Mouse (Mus musculus): Measurements from ENCODE around the gene Ppip5k1. TPM values are rescaled to one million over a fixed set of nuclear protein-coding genes. Genes with fewer than 3 reads are reported as not detected.
A peak's percentile ranks its signal among the peaks of the same experiment; 100 is the strongest.

Gene Ppip5k1
- polyA plus RNA-seq, 1 experiment from 2014 or later = 15.3 TPM

- Histone ChIP-seq H3K27me3 (replicated peaks; ENCODE audit: control insufficient read depth, insufficient read depth, low read length) (0 out of 2 replicates have a peak, but pooled peaks cover 6% of the 10 kb centered on the region), H3K4me3 (ENCODE audit: low read depth, low read length) (no peak overlapping the region), H3K4me2 (ENCODE audit: low read length) (no peak overlapping the region), H3K9me3 (ENCODE audit: control insufficient read depth, low read length) (no peaks in the 10 kb centered on the region), H3K27ac (ENCODE audit: low read depth) (no peak overlapping the region), H3K36me3 (ENCODE audit: control insufficient read depth, insufficient read depth, low read length) (no peaks in the 10 kb centered on the region), H3K9ac (ENCODE audit: low read length) (no peak overlapping the region), H3K4me1 (replicated peaks; ENCODE audit: control insufficient read depth, insufficient read depth, low read length) (no peaks in the 10 kb centered on the region)
- WGBS = 79% methylated on average over 3 of the region's 3 CpGs
- no peak for DNase-seq (ENCODE audit: low spot score)
- ATAC-seq (replicated peaks; ENCODE audit: low FRiP score, low TSS enrichment, low read depth) = no peak
Measured at GRCm38 (mm10) chr2:121363656-121364055, 8.5 kb upstream of the Ppip5k1 start.

DNA sequence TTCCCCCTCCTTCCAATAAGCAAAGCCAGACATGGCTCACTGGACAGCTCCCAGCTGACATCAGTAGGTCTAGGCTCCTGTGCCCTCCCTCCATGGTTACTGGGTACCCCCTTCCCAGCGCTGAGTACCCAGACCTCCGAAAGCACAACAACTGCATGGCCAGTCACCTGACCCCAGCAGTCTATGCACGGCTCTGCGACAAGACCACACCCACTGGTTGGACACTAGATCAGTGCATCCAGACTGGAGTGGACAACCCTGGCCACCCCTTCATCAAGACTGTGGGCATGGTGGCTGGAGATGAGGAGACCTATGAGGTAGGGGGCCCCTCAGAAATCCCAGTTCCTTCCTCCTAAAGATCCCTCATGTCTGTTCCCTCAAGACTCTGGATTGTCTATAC, 4.3 kb upstream of the Ppip5k1 start:
- WGBS = 59% methylated on average over 4 of the region's 4 CpGs
- Histone ChIP-seq H3K36me3 (ENCODE audit: control insufficient read depth, insufficient read depth, low read length) (no peaks in the 10 kb centered on the region), H3K27ac (ENCODE audit: low read depth) (no peak overlapping the region), H3K9me3 (ENCODE audit: control insufficient read depth, low read length) (no peaks in the 10 kb centered on the region), H3K9ac (ENCODE audit: low read length) (no peak overlapping the region), H3K4me2 (ENCODE audit: low read length) (no peak overlapping the region), H3K4me3 (ENCODE audit: low read depth, low read length) (no peak overlapping the region), H3K4me1 (replicated peaks; ENCODE audit: control insufficient read depth, insufficient read depth, low read length) (0 out of 2 replicates have a peak, but pooled peaks cover under 1% of the 10 kb centered on the region), H3K27me3 (replicated peaks; ENCODE audit: control insufficient read depth, insufficient read depth, low read length) (0 out of 2 replicates have a peak, but pooled peaks cover 6% of the 10 kb centered on the region)
- ATAC-seq (replicated peaks; ENCODE audit: low FRiP score, low TSS enrichment, low read depth) (no peak), DNase-seq (ENCODE audit: low spot score) (no peak)

GRCm38 (mm10) chr2:121358381-121358780, 3.2 kb upstream of the Ppip5k1 start:
- H3K4me2 ChIP-seq (ENCODE audit: low read length) = peak overlapping the region; percentile 49
- H3K36me3 ChIP-seq (ENCODE audit: control insufficient read depth, insufficient read depth, low read length) = no peaks in the 10 kb centered on the region
- H3K4me3 ChIP-seq (ENCODE audit: low read depth, low read length) = peak overlapping the region; percentile 18
- 0 out of 2 replicates have a peak, but pooled peaks cover 5% of the 10 kb centered on the region for H3K4me1 ChIP-seq (replicated peaks; ENCODE audit: control insufficient read depth, insufficient read depth, low read length)
- DNase-seq (ENCODE audit: low spot score) = peak; percentile 81
- peak; percentile 54; the same call in 1 of the 2 replicates for ATAC-seq (replicated peaks; ENCODE audit: low FRiP score, low TSS enrichment, low read depth)
- WGBS = under 1% methylated on average over 16 of the region's 16 CpGs
- H3K9ac ChIP-seq (ENCODE audit: low read length) = no peak overlapping the region
- H3K9me3 ChIP-seq (ENCODE audit: control insufficient read depth, low read length) = no peaks in the 10 kb centered on the region
- peak overlapping the region; percentile 51; the same call in 1 of the 2 replicates for H3K27ac ChIP-seq (ENCODE audit: low read depth)
- H3K27me3 ChIP-seq (replicated peaks; ENCODE audit: control insufficient read depth, insufficient read depth, low read length) = 0 out of 2 replicates have a peak, but pooled peaks cover 6% of the 10 kb centered on the region

DNA sequence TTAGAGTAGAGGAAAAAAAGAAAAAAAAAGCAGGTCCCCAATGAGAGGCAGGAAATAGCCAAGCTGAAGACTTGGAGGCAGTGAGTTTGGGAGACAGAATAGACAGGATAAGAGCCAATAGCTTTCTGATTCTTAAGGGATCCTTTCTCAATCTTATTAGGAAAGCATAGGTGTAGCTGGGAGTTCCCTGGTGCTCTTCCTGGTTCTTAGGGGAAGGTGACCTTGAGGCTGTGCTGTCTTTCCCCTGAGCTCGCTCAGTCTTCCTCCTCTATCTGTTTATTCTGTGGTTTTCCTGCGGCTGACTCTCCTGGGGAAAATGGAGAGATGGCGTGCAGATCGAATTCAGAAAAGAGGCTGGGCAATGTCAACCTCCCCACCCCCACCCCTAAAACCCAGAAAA, 2.8 kb upstream of the Ppip5k1 start:
- ATAC-seq (replicated peaks; ENCODE audit: low FRiP score, low TSS enrichment, low read depth) = no peak
- no peaks in the 10 kb centered on the region for H3K36me3 ChIP-seq (ENCODE audit: control insufficient read depth, insufficient read depth, low read length)
- H3K4me2 ChIP-seq (ENCODE audit: low read length) = peak overlapping the region; percentile 49
- H3K27me3 ChIP-seq (replicated peaks; ENCODE audit: control insufficient read depth, insufficient read depth, low read length) = 0 out of 2 replicates have a peak, but pooled peaks cover 6% of the 10 kb centered on the region
- no peak overlapping the region for H3K9ac ChIP-seq (ENCODE audit: low read length)
- H3K9me3 ChIP-seq (ENCODE audit: control insufficient read depth, low read length) = no peaks in the 10 kb centered on the region
- 0 out of 2 replicates have a peak, but pooled peaks cover 5% of the 10 kb centered on the region for H3K4me1 ChIP-seq (replicated peaks; ENCODE audit: control insufficient read depth, insufficient read depth, low read length)
- H3K4me3 ChIP-seq (ENCODE audit: low read depth, low read length) = peak overlapping the region; percentile 18
- 0% methylated on average over 4 of the region's 4 CpGs for WGBS
- DNase-seq (ENCODE audit: low spot score) = no peak
- peak overlapping the region; percentile 51 for H3K27ac ChIP-seq (ENCODE audit: low read depth)

DNA sequence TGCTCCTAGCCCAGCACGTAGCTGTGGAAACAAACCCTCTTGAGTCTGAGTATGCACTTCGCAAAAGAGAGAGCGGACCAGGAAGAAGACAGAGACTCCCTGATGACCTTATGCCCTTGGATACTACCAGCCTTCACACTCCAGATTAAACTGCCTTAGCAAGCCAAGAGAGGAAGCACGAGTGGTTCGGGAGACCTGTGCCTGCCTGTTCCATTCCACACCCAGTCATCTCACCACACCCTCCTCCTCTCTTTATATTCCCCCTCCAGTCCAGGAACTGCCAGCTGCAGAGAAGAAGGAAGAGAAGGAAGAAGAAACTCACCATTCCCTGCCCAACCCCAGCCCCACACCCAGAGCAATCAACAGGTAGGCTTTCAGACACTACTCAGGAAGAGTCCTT, 2.3 kb upstream of the Ppip5k1 start, which contains the start of gene Ckmt1:
Gene Ckmt1 (plus strand): TSS at position 221 of the 400 bp plus-strand sequence.
- Histone ChIP-seq H3K27me3 (replicated peaks; ENCODE audit: control insufficient read depth, insufficient read depth, low read length) (0 out of 2 replicates have a peak, but pooled peaks cover 6% of the 10 kb centered on the region), H3K4me1 (replicated peaks; ENCODE audit: control insufficient read depth, insufficient read depth, low read length) (0 out of 2 replicates have a peak, but pooled peaks cover 5% of the 10 kb centered on the region), H3K4me3 (ENCODE audit: low read depth, low read length) (peak within 1 kb of the TSS; percentile 18), H3K9ac (ENCODE audit: low read length) (no peak within 1 kb of the TSS), H3K36me3 (ENCODE audit: control insufficient read depth, insufficient read depth, low read length) (no peaks in the 10 kb centered on the region), H3K9me3 (ENCODE audit: control insufficient read depth, low read length) (no peaks in the 10 kb centered on the region), H3K27ac (ENCODE audit: low read depth) (peak within 1 kb of the TSS; percentile 51), H3K4me2 (ENCODE audit: low read length) (peak within 1 kb of the TSS; percentile 49)
- DNase-seq (ENCODE audit: low spot score) (no peak), ATAC-seq (replicated peaks; ENCODE audit: low FRiP score, low TSS enrichment, low read depth) (no peak)
- 41% methylated on average over 5 of the region's 5 CpGs for WGBS

GRCm38 (mm10) chr2:121354378-121354777, 818 bp downstream of the Ppip5k1 start:
- peak overlapping the region; percentile 51; the same call in 1 of the 2 replicates for H3K27ac ChIP-seq (ENCODE audit: low read depth)

GRCm38 (mm10) chr2:121353156-121353555, 2.0 kb downstream of the Ppip5k1 start:
- 71% methylated on average over 8 of the region's 8 CpGs for WGBS
- H3K4me2 ChIP-seq (ENCODE audit: low read length) = no peak overlapping the region
- no peaks in the 10 kb centered on the region for H3K36me3 ChIP-seq (ENCODE audit: control insufficient read depth, insufficient read depth, low read length)
- ATAC-seq (replicated peaks; ENCODE audit: low FRiP score, low TSS enrichment, low read depth) = no peak
- H3K27me3 ChIP-seq (replicated peaks; ENCODE audit: control insufficient read depth, insufficient read depth, low read length) = no peaks in the 10 kb centered on the region
- H3K4me1 ChIP-seq (replicated peaks; ENCODE audit: control insufficient read depth, insufficient read depth, low read length) = 0 out of 2 replicates have a peak, but pooled peaks cover 5% of the 10 kb centered on the region
- no peak overlapping the region for H3K27ac ChIP-seq (ENCODE audit: low read depth)
- DNase-seq (ENCODE audit: low spot score) = no peak
- no peak overlapping the region for H3K4me3 ChIP-seq (ENCODE audit: low read depth, low read length)
- H3K9ac ChIP-seq (ENCODE audit: low read length) = no peak overlapping the region
- H3K9me3 ChIP-seq (ENCODE audit: control insufficient read depth, low read length) = no peaks in the 10 kb centered on the region

More at GRCm38 (mm10) chr2:121354378-121354777, 818 bp downstream of the Ppip5k1 start:
- H3K36me3 ChIP-seq (ENCODE audit: control insufficient read depth, insufficient read depth, low read length) = no peaks in the 10 kb centered on the region
- H3K4me2 ChIP-seq (ENCODE audit: low read length) = peak overlapping the region; percentile 86
- 0 out of 2 replicates have a peak, but pooled peaks cover 4% of the 10 kb centered on the region for H3K27me3 ChIP-seq (replicated peaks; ENCODE audit: control insufficient read depth, insufficient read depth, low read length)
- H3K9ac ChIP-seq (ENCODE audit: low read length) = peak overlapping the region; percentile 57
- no peak for ATAC-seq (replicated peaks; ENCODE audit: low FRiP score, low TSS enrichment, low read depth)
- H3K4me1 ChIP-seq (replicated peaks; ENCODE audit: control insufficient read depth, insufficient read depth, low read length) = 0 out of 2 replicates have a peak, but pooled peaks cover 5% of the 10 kb centered on the region
- 5% methylated on average over 6 of the region's 6 CpGs for WGBS
- DNase-seq (ENCODE audit: low spot score) = no peak
- peak overlapping the region; percentile 58 for H3K4me3 ChIP-seq (ENCODE audit: low read depth, low read length)
- H3K9me3 ChIP-seq (ENCODE audit: control insufficient read depth, low read length) = no peaks in the 10 kb centered on the region

GRCm38 (mm10) chr2:121339057-121339456, 16.1 kb downstream of the Ppip5k1 start:
- Histone ChIP-seq H3K9ac (ENCODE audit: low read length) (no peak overlapping the region), H3K27ac (ENCODE audit: low read depth) (no peak overlapping the region), H3K9me3 (ENCODE audit: control insufficient read depth, low read length) (0 out of 2 replicates have a peak, but pooled peaks cover 4% of the 10 kb centered on the region), H3K27me3 (replicated peaks; ENCODE audit: control insufficient read depth, insufficient read depth, low read length) (no peaks in the 10 kb centered on the region), H3K4me2 (ENCODE audit: low read length) (no peak overlapping the region), H3K4me3 (ENCODE audit: low read depth, low read length) (no peak overlapping the region), H3K4me1 (replicated peaks; ENCODE audit: control insufficient read depth, insufficient read depth, low read length) (no peaks in the 10 kb centered on the region), H3K36me3 (ENCODE audit: control insufficient read depth, insufficient read depth, low read length) (0 out of 2 replicates have a peak, but pooled peaks cover 7% of the 10 kb centered on the region)
- ATAC-seq (replicated peaks; ENCODE audit: low FRiP score, low TSS enrichment, low read depth) (no peak), DNase-seq (ENCODE audit: low spot score) (no peak)

GRCm38 (mm10) chr2:121329492-121329891, 25.7 kb downstream of the Ppip5k1 start:
- H3K36me3 ChIP-seq (ENCODE audit: control insufficient read depth, insufficient read depth, low read length) = no peaks in the 10 kb centered on the region
- no peak overlapping the region for H3K4me2 ChIP-seq (ENCODE audit: low read length)
- H3K4me1 ChIP-seq (replicated peaks; ENCODE audit: control insufficient read depth, insufficient read depth, low read length) = no peaks in the 10 kb centered on the region
- no peak overlapping the region for H3K9ac ChIP-seq (ENCODE audit: low read length)
- WGBS = 86% methylated on average over 2 of the region's 2 CpGs
- H3K9me3 ChIP-seq (ENCODE audit: control insufficient read depth, low read length) = no peaks in the 10 kb centered on the region
- H3K27ac ChIP-seq (ENCODE audit: low read depth) = no peak overlapping the region
- ATAC-seq (replicated peaks; ENCODE audit: low FRiP score, low TSS enrichment, low read depth) = no peak
- DNase-seq (ENCODE audit: low spot score) = no peak
- no peak overlapping the region for H3K4me3 ChIP-seq (ENCODE audit: low read depth, low read length)
- H3K27me3 ChIP-seq (replicated peaks; ENCODE audit: control insufficient read depth, insufficient read depth, low read length) = no peaks in the 10 kb centered on the region
